Mouse (Mus musculus) CD4-positive naive resting alpha-beta T cell, adult 57 days (primary cell): ENCODE measurements around the gene Ubn2. TPM values are rescaled to one million over a fixed set of nuclear protein-coding genes. Genes with fewer than 3 reads are reported as not detected.

Experiments
- total RNA-seq: library from RNA; stranded (reverse); gene quantifications from one replicate; pipeline ENCODE4 v1.2.4, GENCODE M21; 2023

The Ubn2 gene
- 50.3 TPM for total RNA-seq

DNA sequence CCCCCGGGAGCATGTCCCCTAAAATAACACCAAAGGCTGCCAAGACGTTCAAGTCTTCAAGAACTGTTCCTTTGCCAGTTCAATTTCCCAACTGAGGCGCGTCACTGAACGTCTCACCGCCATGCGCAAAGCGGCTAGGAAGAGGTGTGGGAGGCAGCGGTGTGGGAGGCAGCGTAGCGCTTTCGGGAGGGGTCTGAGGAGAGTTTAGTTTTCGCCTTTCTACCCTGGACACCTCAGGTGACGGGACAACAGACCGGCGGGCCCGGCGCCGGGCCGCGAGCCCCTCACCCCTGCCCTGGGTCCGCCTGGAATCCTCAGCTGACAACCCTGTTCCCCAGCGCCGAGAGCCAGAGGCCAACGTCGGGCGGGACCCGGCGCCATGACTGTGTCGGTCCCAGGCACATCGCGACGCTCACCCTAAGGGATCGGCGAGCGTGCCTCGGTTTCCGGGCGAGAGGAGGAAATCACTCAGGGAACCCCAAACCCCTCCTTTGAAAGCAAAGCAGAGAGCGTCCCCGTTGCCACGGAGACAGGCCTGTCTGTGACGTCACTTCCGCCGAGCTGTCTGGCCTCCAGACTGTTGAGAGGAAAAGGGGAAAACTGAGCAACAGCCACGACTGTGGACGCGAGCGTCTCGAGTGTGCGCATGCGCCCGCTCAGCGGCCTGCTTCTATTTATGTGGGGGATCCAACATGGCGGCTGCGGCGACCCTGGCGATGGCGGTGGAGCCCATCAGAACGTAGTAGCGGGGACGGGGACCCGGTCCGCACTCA lies at the start of gene Ubn2:
TSS of gene Ubn2 (plus strand) at position 690 of the 773 bp plus-strand sequence.

DNA sequence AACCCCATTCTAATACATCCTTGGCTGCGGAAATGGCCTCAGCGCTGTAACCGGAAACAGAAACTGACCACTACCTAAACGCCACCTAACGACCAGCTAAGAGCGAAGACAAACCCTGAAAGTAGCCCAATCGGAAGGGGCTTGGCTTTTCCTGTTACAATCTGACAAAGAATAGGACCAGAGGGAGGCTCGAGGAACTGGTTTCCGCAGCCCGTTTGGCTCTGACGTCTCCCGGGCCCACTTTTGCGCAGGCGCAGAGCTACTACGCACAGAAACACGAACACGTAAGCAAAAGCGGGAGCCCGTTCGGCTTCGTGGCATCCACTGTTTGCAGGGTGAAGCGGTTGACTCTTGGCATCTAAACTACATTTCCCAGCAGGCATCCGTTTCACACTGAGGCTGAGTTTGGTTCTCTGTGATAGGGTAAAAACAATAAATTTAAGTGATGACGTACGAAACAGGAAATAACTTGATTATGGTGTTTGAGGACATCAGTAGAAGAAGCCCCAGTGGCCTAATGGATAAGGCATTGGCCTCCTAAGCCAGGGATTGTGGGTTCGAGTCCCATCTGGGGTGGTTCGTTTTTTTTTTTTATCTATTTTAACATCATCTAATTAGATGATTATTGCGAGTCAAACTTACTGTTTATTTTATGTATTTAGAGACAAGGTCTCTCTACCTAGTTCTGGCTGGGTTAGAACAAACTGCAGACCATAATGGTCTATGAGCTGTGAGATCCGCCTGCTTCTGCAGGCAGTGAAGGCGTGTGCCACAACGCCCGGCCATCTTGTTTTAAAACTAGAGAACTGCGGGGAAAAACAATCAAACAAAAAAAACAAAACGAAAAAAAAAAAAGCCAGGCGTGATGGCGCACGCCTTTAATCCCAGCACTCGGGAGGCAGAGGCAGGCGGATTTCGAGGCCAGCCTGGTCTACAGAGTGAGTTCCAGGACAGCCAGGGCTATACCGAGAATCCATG lies 100.0 kb downstream of the Ubn2 start, which contains the start of gene Fmc1:
TSS of gene Fmc1 (plus strand) at position 75 of the 978 bp plus-strand sequence.

DNA sequence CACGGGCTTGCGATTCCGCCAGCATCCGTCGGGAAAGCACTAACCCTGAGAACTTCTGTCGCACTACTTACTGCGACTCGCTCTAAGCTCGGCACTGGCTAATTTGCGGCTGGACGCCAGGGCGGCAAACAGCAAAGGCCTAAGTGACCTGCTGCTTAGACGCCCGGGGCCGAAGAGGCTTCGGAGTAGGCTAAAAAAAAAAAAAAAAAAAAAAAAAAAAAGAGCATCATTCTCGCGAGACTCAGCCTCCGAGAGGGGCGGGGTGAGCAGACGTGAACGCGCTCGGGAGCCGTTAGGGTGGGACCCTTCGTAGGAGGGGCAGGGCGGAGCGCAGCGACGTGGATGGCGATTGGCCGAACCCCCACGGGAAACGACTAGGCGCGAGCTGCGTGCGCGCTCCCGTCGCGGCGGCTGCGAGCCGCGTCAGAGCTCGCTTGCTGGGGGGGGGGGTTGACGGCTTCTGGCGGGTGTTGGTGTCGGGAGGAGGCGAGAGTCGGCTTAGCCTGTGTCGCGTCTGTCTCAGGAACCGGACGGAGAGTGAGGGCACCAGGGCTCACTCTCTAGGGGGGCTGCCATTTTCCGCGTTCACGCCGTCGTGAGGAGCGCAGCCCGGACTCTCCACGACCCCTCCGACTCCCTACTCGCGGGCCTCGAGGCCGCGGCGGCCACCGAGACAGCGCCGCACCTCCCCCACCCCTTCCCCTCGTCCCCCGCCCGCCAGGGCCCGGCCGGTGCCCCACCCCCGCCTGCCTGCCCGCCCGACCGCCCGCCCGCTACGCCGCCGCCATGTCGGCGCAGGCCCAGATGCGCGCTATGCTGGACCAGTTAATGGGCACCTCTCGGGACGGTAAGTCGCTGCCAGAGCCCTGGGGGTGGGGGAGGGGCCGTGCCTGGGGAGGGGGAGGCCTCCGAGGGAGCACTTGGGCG lies 117.6 kb downstream of the Ubn2 start, which contains the start of gene Luc7l2:
TSS of gene Luc7l2 (plus strand) at position 273 of the 927 bp plus-strand sequence.

Other genes with a start within 250 kb of the Ubn2 start
- 0.12 TPM for gene D630045J12Rik, start 179.9 kb upstream of the Ubn2 start, total RNA-seq
- gene Zc3hav1l, start 134.7 kb upstream of the Ubn2 start, total RNA-seq: 6.2 TPM
- gene Zc3hav1, start 79.3 kb upstream of the Ubn2 start, total RNA-seq: 355 TPM
- not detected for gene Ttc26, start 52.5 kb upstream of the Ubn2 start, total RNA-seq
- 24.2 TPM for gene Fmc1, start 99.6 kb downstream of the Ubn2 start, total RNA-seq
- gene Luc7l2, start 117.4 kb downstream of the Ubn2 start, total RNA-seq: 371 TPM
- gene Klrg2, start 203.3 kb downstream of the Ubn2 start, total RNA-seq: not detected
- not detected for gene Clec2l, start 229.1 kb downstream of the Ubn2 start, total RNA-seq